Mouse (Mus musculus) thymus, adult 2 months (tissue): ENCODE data around the gene Lhfpl2. TPM values are rescaled to one million over a fixed set of nuclear protein-coding genes. Genes with fewer than 3 reads are reported as not detected.

Source experiments
- DNase-seq: peaks from one replicate; pipeline ENCODE4 v3.0.0; 2021
- H3K27ac ChIP-seq: fragments of 200-500 bp; 2 replicates; pipeline ENCODE4 v1.5.1; 2012; ENCODE audit warnings: low read length, control low read depth; ENCODE audit not compliant: control insufficient read depth, insufficient read depth
- H3K27me3 ChIP-seq: fragments of 200-500 bp; 2 replicates; pipeline ENCODE4 v1.6.1; 2012; ENCODE audit warnings: mild to moderate bottlenecking, low read length, moderate library complexity, mixed read lengths; ENCODE audit not compliant: control insufficient read depth, insufficient read depth
- H3K36me3 ChIP-seq: fragments of 200-500 bp; 2 replicates; pipeline ENCODE4 v1.6.1; 2012; ENCODE audit warnings: mild to moderate bottlenecking, low read length, moderate library complexity; ENCODE audit not compliant: control insufficient read depth, insufficient read depth
- H3K4me1 ChIP-seq: fragments of 200-500 bp; replicated peaks from 2 replicates; pipeline ENCODE4 v1.6.1; 2012; ENCODE audit warnings: low read length; ENCODE audit not compliant: control insufficient read depth, insufficient read depth
- H3K4me3 ChIP-seq: fragments of 200-500 bp; 2 replicates; pipeline ENCODE4 v1.5.1; 2012; ENCODE audit warnings: mild to moderate bottlenecking, low read length, control low read depth, moderate library complexity; ENCODE audit not compliant: control insufficient read depth, insufficient read depth
- CTCF ChIP-seq: fragments of 200-500 bp; IDR thresholded peaks from 2 replicates; pipeline ENCODE4 v1.5.1; 2012; ENCODE audit warnings: mild to moderate bottlenecking, control low read depth, low read length, moderate library complexity, borderline replicate concordance; ENCODE audit not compliant: control insufficient read depth, poor library complexity, insufficient read depth; ENCODE audit errors: extremely low read depth
- POLR2A ChIP-seq: fragments of 200-500 bp; IDR thresholded peaks from 2 replicates; pipeline ENCODE4 v1.6.1; 2012; ENCODE audit warnings: mild to moderate bottlenecking, low read length, control low read depth, moderate library complexity; ENCODE audit not compliant: control insufficient read depth, poor library complexity, insufficient read depth; ENCODE audit errors: extremely low read depth
- WGBS: fragments of 180-500 bp; shearing (Covaris S2); methylation state at CpG from one replicate; pipeline ENCODE4 v1.1.7; 2018; 5-methylcytosine and 5-hydroxymethylcytosine counted together
- polyA plus RNA-seq: library from polyadenylated mRNA; depleted of rRNA; stranded (reverse); fragments of >200 nt; gene quantifications from 2 replicates; pipeline ENCODE4 v1.2.3, GENCODE M21; 2012

Lhfpl2 gene
- polyA plus RNA-seq, 1 experiment = 6.6 TPM

GRCm38 (mm10) chr13:94070927-94071326, 13.3 kb downstream of the Lhfpl2 start:
- TF ChIP-seq POLR2A = no peak
- no peak overlapping the region for H3K27ac ChIP-seq

GRCm38 (mm10) chr13:94073046-94073715, 15.6 kb downstream of the Lhfpl2 start:
- H3K4me1 ChIP-seq = no peaks in the 10 kb centered on the region
- no peak for DNase-seq
- 85% methylated on average over 9 of the region's 9 CpGs for WGBS
- TF ChIP-seq POLR2A = no peak
- no peak for TF ChIP-seq CTCF
- H3K27ac ChIP-seq = no peak overlapping the region
- H3K27me3 ChIP-seq = no peaks in the 10 kb centered on the region
- no peaks in the 10 kb centered on the region for H3K36me3 ChIP-seq
- H3K4me3 ChIP-seq = no peak overlapping the region

More at GRCm38 (mm10) chr13:94070927-94071326, 13.3 kb downstream of the Lhfpl2 start:
- no peak overlapping the region for H3K4me3 ChIP-seq
- DNase-seq = no peak
- 91% methylated on average over 3 of the region's 3 CpGs for WGBS
- no peaks in the 10 kb centered on the region for H3K36me3 ChIP-seq
- H3K27me3 ChIP-seq = no peaks in the 10 kb centered on the region
- H3K4me1 ChIP-seq = no peaks in the 10 kb centered on the region

GRCm38 (mm10) chr13:94073716-94074115, 16.1 kb downstream of the Lhfpl2 start:
- 84% methylated on average over 5 of the region's 5 CpGs for WGBS
- TF ChIP-seq CTCF (no peak), POLR2A (no peak)
- Histone ChIP-seq H3K4me3 (no peak overlapping the region), H3K27me3 (no peaks in the 10 kb centered on the region), H3K27ac (no peak overlapping the region), H3K4me1 (no peaks in the 10 kb centered on the region), H3K36me3 (no peaks in the 10 kb centered on the region)
- no peak for DNase-seq

GRCm38 (mm10) chr13:94075181-94075580, 17.6 kb downstream of the Lhfpl2 start:
- H3K4me1 ChIP-seq = no peaks in the 10 kb centered on the region
- H3K27ac ChIP-seq = no peak overlapping the region
- 89% methylated on average over 1 of the region's 1 CpGs for WGBS
- no peak for DNase-seq
- H3K36me3 ChIP-seq = no peaks in the 10 kb centered on the region
- no peaks in the 10 kb centered on the region for H3K27me3 ChIP-seq
- H3K4me3 ChIP-seq = no peak overlapping the region
- no peak for TF ChIP-seq CTCF
- no peak for TF ChIP-seq POLR2A

GRCm38 (mm10) chr13:94077136-94078018, 19.8 kb downstream of the Lhfpl2 start:
- no peaks in the 10 kb centered on the region for H3K27me3 ChIP-seq
- no peak for TF ChIP-seq CTCF
- TF ChIP-seq POLR2A = no peak

GRCm38 (mm10) chr13:94083196-94083595, 25.6 kb downstream of the Lhfpl2 start:
- DNase-seq = no peak
- H3K4me3 ChIP-seq = no peak overlapping the region
- 82% methylated on average over 8 of the region's 8 CpGs for WGBS
- no peaks in the 10 kb centered on the region for H3K27me3 ChIP-seq
- TF ChIP-seq CTCF (no peak), POLR2A (no peak)
- no peaks in the 10 kb centered on the region for H3K36me3 ChIP-seq
- no peaks in the 10 kb centered on the region for H3K4me1 ChIP-seq
- H3K27ac ChIP-seq = no peak overlapping the region

More at GRCm38 (mm10) chr13:94077136-94078018, 19.8 kb downstream of the Lhfpl2 start:
- no peak overlapping the region for H3K4me3 ChIP-seq
- no peaks in the 10 kb centered on the region for H3K36me3 ChIP-seq
- no peaks in the 10 kb centered on the region for H3K4me1 ChIP-seq
- DNase-seq = no peak
- H3K27ac ChIP-seq = no peak overlapping the region
- 83% methylated on average over 14 of the region's 14 CpGs for WGBS
